Mouse (Mus musculus) forebrain, embryonic 12.5 days (tissue): ENCODE results near the gene Krtap3-3. TPM values are rescaled to one million over a fixed set of nuclear protein-coding genes. Genes with fewer than 3 reads are reported as not detected.
"Not testable (repeated sequence)": the region's sequence is repeated elsewhere in the genome, so short reads cannot be mapped to it uniquely, and the experiment has no call there.

Experiments
- ATAC-seq: fragments of 200-750 bp; cut with Nextera tagmentation; 2 replicates; pipeline ENCODE4 v1.8.0; 2017; ENCODE audit warnings: moderate TSS enrichment; ENCODE audit not compliant: low FRiP score
- H3K27ac ChIP-seq: fragments of 300-500 bp; sonication (generic); 2 replicates; pipeline ENCODE4 v1.5.1; 2016; ENCODE audit warnings: mild to moderate bottlenecking
- H3K27me3 ChIP-seq: fragments of 300-500 bp; sonication (generic); 2 replicates; pipeline ENCODE4 v1.6.1; 2016; ENCODE audit warnings: mild to moderate bottlenecking
- H3K36me3 ChIP-seq: fragments of 300-500 bp; sonication (generic); replicated peaks from 2 replicates; pipeline ENCODE4 v1.6.1; 2016; ENCODE audit warnings: mild to moderate bottlenecking
- H3K4me1 ChIP-seq: fragments of 300-500 bp; sonication (generic); 2 replicates; pipeline ENCODE4 v1.6.1; 2016
- H3K4me2 ChIP-seq: fragments of 300-500 bp; sonication (generic); 2 replicates; pipeline ENCODE4 v1.6.1; 2016; ENCODE audit warnings: mild to moderate bottlenecking, moderate library complexity
- H3K4me3 ChIP-seq: fragments of 300-500 bp; sonication (generic); replicated peaks from 2 replicates; pipeline ENCODE4 v1.5.1; 2016; ENCODE audit warnings: mild to moderate bottlenecking
- H3K9ac ChIP-seq: fragments of 300-500 bp; sonication (generic); 2 replicates; pipeline ENCODE4 v1.6.1; 2016; ENCODE audit warnings: mild to moderate bottlenecking
- H3K9me3 ChIP-seq: fragments of 300-500 bp; sonication (generic); 2 replicates; pipeline ENCODE4 v1.6.1; 2016
- WGBS: fragments of 180-500 bp; shearing (Covaris S2); methylation state at CpG from one replicate; pipeline ENCODE4 v1.1.7; 2016; 5-methylcytosine and 5-hydroxymethylcytosine counted together
- polyA plus RNA-seq: library from polyadenylated mRNA; unstranded; fragments of >200 nt; fragmentation: Nextera tagmentation; extraction: Ambion mirVana; gene quantifications from 2 replicates; pipeline ENCODE4 v1.2.1, GENCODE M21; 2016

Gene Krtap3-3
- polyA plus RNA-seq: not detected in 2 replicates

DNA sequence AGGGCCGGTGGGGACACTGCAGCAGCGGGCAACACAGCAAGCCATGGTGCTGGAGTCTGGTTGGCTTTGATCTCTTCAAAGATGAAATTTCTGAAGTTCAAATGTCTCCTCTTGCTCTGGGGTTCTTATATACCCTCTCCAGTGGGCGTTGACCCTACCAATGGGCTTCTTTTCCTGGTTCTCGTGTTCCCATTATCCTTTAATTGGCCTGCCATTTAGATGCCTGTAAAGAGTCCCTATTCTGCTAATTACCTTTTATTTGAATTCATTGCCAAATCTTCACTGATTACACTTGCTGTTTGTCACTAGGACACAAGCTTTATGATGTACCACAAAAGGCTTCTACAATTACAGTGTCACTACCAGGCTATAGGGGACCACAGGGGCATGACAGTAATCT is at the start of gene Krtap3-3:
TSS of gene Krtap3-3 (minus strand) at position 101 of the 400 bp plus-strand sequence.
- Histone ChIP-seq H3K4me3 (no peak within 1 kb of the TSS), H3K36me3 (no peaks in the 10 kb centered on the region), H3K9me3 (no peaks in the 10 kb centered on the region), H3K4me2 (no peak within 1 kb of the TSS), H3K27me3 (peaks cover 11% of the 10 kb centered on the region; the same call in 1 of the 2 replicates), H3K9ac (no peak within 1 kb of the TSS), H3K27ac (no peak within 1 kb of the TSS), H3K4me1 (no peaks in the 10 kb centered on the region)
- no peak for ATAC-seq
- WGBS: 64% methylated on average over 4 of the region's 4 CpGs

- H3K36me3 ChIP-seq, H3K9ac ChIP-seq, H3K4me3 ChIP-seq, H3K27me3 ChIP-seq, H3K4me1 ChIP-seq, H3K4me2 ChIP-seq, ATAC-seq, H3K27ac ChIP-seq, H3K9me3 ChIP-seq: not testable (repeated sequence)
- 84% methylated on average over 6 of the region's 6 CpGs for WGBS
Observed at GRCm38 (mm10) chr11:99597742-99598141, 47.1 kb upstream of the Krtap3-3 start, which contains the start of gene Krtap9-3. TSS of gene Krtap9-3 (minus strand) at chr11:99598105.

DNA sequence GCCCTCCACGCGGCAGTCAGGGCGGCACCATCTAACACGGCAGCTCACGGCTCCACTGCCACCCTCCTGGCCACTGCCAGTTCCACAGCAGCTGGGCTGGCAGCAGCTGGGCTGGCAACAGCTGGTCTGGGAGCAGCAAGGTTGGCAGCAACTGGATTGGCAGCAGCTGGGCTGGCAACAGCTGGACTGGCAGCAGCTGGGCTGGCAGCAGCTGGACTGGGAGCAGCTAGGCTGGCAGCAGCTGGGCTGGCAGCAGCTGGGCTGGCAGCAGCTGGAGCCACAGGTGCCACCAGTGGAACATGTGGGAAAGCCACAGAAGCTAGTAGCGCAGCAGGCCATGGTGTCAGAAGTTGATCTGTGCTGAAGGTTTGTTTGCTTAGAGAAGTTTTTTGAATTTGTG is 40.3 kb upstream of the Krtap3-3 start, which contains the start of gene Krtap1-3:
TSS of gene Krtap1-3 (minus strand) at position 359 of the 400 bp plus-strand sequence.
- no peaks in the 10 kb centered on the region for H3K36me3 ChIP-seq
- H3K9me3 ChIP-seq: no peaks in the 10 kb centered on the region
- H3K27me3 ChIP-seq: no peaks in the 10 kb centered on the region
- WGBS: 83% methylated on average over 6 of the region's 6 CpGs
- no peak within 1 kb of the TSS for H3K4me3 ChIP-seq
- H3K9ac ChIP-seq: no peak within 1 kb of the TSS
- H3K4me1 ChIP-seq: no peaks in the 10 kb centered on the region
- no peak within 1 kb of the TSS for H3K27ac ChIP-seq
- ATAC-seq: no peak
- no peak within 1 kb of the TSS for H3K4me2 ChIP-seq

DNA sequence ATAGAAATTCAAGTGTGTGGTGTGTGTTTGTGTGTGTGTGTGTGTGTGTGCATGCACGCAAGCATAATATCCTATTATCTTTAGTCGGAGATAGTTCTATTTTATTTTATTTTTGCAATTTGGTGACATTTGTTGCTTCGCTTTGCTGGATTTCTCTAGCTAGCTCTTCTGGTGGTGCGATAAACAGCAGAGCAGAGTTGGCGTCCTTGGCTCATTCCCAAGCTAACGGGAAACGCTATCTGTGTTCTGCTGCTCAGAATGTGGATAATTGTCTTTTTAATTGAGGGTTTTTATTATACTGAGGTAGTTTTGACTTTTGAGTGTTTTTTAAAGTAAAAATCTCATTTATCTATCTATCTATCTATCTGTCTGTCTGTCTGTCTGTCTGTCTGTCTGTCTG is 34.4 kb upstream of the Krtap3-3 start:
- WGBS: 95% methylated on average over 7 of the region's 7 CpGs
- H3K27ac ChIP-seq: no peak overlapping the region
- H3K27me3 ChIP-seq: no peaks in the 10 kb centered on the region; the same call in 1 of the 2 replicates
- H3K4me1 ChIP-seq: no peaks in the 10 kb centered on the region
- no peak overlapping the region for H3K4me3 ChIP-seq
- no peak overlapping the region for H3K4me2 ChIP-seq
- no peak overlapping the region for H3K9ac ChIP-seq
- ATAC-seq: no peak
- no peaks in the 10 kb centered on the region for H3K36me3 ChIP-seq
- H3K9me3 ChIP-seq: no peaks in the 10 kb centered on the region

GRCm38 (mm10) chr11:99583245-99583704 is 32.6 kb upstream of the Krtap3-3 start, which contains the start of gene Krtap1-4:
TSS of gene Krtap1-4 (minus strand) at chr11:99583654.
- whole genome bisulfite sequencing: 85% methylated on average over 5 of the region's 5 CpGs
- H3K9me3 ChIP-seq: no peaks in the 10 kb centered on the region
- H3K4me2 ChIP-seq: no peak within 1 kb of the TSS
- no peaks in the 10 kb centered on the region for H3K4me1 ChIP-seq
- H3K9ac ChIP-seq: no peak within 1 kb of the TSS
- H3K27me3 ChIP-seq: no peaks in the 10 kb centered on the region; the same call in 1 of the 2 replicates
- H3K36me3 ChIP-seq: no peaks in the 10 kb centered on the region
- H3K27ac ChIP-seq: no peak within 1 kb of the TSS
- no peak for ATAC-seq
- no peak within 1 kb of the TSS for H3K4me3 ChIP-seq

- no peak overlapping the region for H3K4me2 ChIP-seq
- 79% methylated on average over 6 of the region's 6 CpGs for WGBS
- H3K4me3 ChIP-seq: no peak overlapping the region
- H3K27ac ChIP-seq: no peak overlapping the region
- ATAC-seq: no peak
- no peaks in the 10 kb centered on the region; the same call in 1 of the 2 replicates for H3K27me3 ChIP-seq
- H3K9me3 ChIP-seq: no peaks in the 10 kb centered on the region
- H3K36me3 ChIP-seq: no peaks in the 10 kb centered on the region
- H3K9ac ChIP-seq: no peak overlapping the region
- H3K4me1 ChIP-seq: no peaks in the 10 kb centered on the region
Observed at GRCm38 (mm10) chr11:99581564-99581963, 30.9 kb upstream of the Krtap3-3 start.

GRCm38 (mm10) chr11:99581051-99581450 is 30.4 kb upstream of the Krtap3-3 start:
- Histone ChIP-seq H3K9ac (no peak overlapping the region), H3K4me1 (no peaks in the 10 kb centered on the region), H3K4me2 (no peak overlapping the region), H3K36me3 (no peaks in the 10 kb centered on the region), H3K27me3 (no peaks in the 10 kb centered on the region; the same call in 1 of the 2 replicates), H3K4me3 (no peak overlapping the region), H3K27ac (no peak overlapping the region), H3K9me3 (no peaks in the 10 kb centered on the region)
- 93% methylated on average over 5 of the region's 5 CpGs for WGBS
- no peak for ATAC-seq

DNA sequence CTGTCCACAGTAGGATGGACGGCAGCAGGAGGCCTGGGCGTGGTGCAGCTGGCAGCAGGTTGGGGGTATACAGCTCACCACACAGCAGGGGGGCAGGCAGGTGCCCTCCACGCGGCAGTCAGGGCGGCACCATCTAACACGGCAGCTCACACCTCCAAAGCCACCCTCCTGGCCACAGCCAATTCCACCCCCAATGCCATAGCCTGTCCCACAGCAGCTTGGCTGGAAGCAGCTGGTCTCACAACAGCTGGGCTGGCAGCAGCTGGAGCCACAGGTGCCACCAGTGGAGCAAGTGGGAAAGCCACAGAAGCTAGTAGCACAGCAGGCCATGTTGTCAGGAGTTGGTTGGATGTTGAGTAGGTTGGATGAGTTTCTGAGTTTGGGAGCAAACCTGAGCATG is 30.0 kb upstream of the Krtap3-3 start, which contains the start of gene Krtap1-5:
TSS of gene Krtap1-5 (minus strand) at position 381 of the 400 bp plus-strand sequence.
- Histone ChIP-seq H3K4me2 (no peak within 1 kb of the TSS), H3K27me3 (no peaks in the 10 kb centered on the region; the same call in 1 of the 2 replicates), H3K9ac (no peak within 1 kb of the TSS), H3K27ac (no peak within 1 kb of the TSS), H3K36me3 (no peaks in the 10 kb centered on the region), H3K9me3 (no peaks in the 10 kb centered on the region), H3K4me3 (no peak within 1 kb of the TSS), H3K4me1 (no peaks in the 10 kb centered on the region)
- ATAC-seq: no peak
- 87% methylated on average over 6 of the region's 6 CpGs for WGBS

DNA sequence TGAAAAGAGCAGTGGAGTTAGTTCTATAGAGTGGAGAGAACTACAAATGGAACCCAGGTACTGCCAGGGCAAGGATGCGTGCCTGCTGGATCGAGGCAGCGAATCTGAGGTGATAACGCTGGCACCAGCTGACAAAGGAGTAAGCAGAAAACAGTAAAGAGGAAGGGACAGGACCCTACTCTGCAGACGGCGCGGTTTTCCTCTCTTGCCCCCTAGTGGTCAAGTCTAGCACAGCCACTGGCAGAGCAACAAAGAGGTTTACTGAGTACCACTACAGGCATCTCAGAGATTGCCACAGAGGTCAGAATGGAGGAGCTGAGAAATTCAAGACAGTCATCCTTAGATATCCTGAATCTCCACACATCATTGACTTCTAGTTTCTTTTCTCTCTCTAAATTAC is 23.4 kb upstream of the Krtap3-3 start:
- Histone ChIP-seq H3K4me2 (peak overlapping the region; percentile 45), H3K9ac (no peak overlapping the region), H3K27me3 (no peaks in the 10 kb centered on the region), H3K4me1 (no peaks in the 10 kb centered on the region), H3K4me3 (no peak overlapping the region), H3K36me3 (no peaks in the 10 kb centered on the region), H3K27ac (no peak overlapping the region), H3K9me3 (no peaks in the 10 kb centered on the region)
- 0% methylated on average over 7 of the region's 7 CpGs for WGBS
- ATAC-seq: peak; percentile 81; the same call in 1 of the 2 replicates

GRCm38 (mm10) chr11:99573164-99573563 is 22.5 kb upstream of the Krtap3-3 start:
- H3K4me1 ChIP-seq: no peaks in the 10 kb centered on the region
- ATAC-seq: no peak
- no peaks in the 10 kb centered on the region for H3K9me3 ChIP-seq
- no peaks in the 10 kb centered on the region for H3K36me3 ChIP-seq
- no peak overlapping the region for H3K27ac ChIP-seq
- WGBS: 19% methylated on average over 4 of the region's 4 CpGs
- H3K27me3 ChIP-seq: no peaks in the 10 kb centered on the region
- no peak overlapping the region for H3K4me2 ChIP-seq
- H3K9ac ChIP-seq: no peak overlapping the region
- no peak overlapping the region for H3K4me3 ChIP-seq

DNA sequence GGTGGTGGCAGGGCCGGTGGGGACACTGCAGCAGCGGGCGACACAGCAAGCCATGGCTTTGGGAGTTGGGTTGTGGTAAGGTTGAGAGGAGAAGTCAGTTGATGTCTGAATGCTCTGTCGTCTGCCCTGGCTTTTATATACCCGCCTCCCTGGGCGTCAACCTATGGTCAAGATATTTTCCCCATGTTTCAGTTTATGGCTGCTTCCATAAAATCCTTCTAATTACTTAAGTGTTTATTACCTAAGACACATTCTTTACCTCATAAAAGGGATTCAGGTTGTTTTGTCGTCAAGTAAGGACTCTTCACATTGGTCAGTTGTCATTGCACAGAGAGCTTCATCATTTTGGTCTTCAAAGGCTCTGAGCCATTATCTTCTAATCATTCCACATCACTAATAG is 15.9 kb upstream of the Krtap3-3 start, which contains the start of gene Krtap3-1:
TSS of gene Krtap3-1 (minus strand) at position 101 of the 400 bp plus-strand sequence.
- Histone ChIP-seq H3K4me1 (no peaks in the 10 kb centered on the region), H3K27ac (no peak within 1 kb of the TSS), H3K36me3 (no peaks in the 10 kb centered on the region), H3K9ac (no peak within 1 kb of the TSS), H3K4me2 (no peak within 1 kb of the TSS), H3K9me3 (no peaks in the 10 kb centered on the region), H3K4me3 (no peak within 1 kb of the TSS), H3K27me3 (no peaks in the 10 kb centered on the region)
- WGBS: 87% methylated on average over 7 of the region's 7 CpGs
- ATAC-seq: no peak

DNA sequence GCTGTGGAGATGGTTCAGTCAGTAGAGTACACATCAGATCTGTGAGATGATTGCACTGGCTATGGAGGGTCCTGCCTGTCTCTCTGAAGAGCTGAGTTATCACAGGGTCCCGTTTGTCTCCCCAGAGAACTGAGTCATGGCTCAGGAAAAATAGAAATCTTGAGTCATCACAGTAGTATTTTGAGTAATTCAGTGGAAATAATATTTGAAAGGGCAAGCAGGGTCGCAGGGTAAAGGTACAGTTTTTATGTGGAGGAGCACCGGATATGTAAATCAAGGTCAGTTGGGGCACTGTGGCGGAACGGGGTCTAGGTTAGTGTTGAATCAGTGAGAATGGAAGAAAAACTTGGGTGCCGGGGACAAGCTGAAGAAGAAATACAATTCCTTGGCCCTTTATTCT is 11.9 kb upstream of the Krtap3-3 start:
- Histone ChIP-seq H3K9me3 (no peaks in the 10 kb centered on the region), H3K27ac (no peak overlapping the region), H3K36me3 (no peaks in the 10 kb centered on the region), H3K27me3 (no peaks in the 10 kb centered on the region), H3K9ac (no peak overlapping the region), H3K4me3 (no peak overlapping the region), H3K4me2 (no peak overlapping the region), H3K4me1 (no peaks in the 10 kb centered on the region)
- WGBS: 82% methylated on average over 6 of the region's 6 CpGs
- ATAC-seq: no peak

DNA sequence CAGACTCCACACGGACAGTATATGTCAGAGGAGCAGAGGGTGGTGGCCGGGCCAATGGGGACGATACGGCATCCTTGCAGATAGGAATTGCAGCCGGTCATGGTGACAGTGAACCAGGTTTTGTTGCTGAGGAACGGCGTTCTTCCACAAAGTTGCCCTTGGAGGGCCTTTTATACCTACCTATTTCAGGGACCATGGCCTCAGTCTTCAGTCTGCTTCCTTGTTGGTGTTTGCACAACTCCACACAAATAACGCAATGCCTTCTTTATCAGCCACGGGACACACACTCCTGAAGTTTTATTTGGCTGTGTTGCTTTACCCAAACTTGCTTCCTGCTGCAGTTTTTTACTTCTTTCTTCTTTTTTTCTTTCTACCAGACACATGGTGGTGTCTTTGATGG is 8.7 kb upstream of the Krtap3-3 start, which contains the start of gene Gm11939:
TSS of gene Gm11939 (minus strand) at position 101 of the 400 bp plus-strand sequence.
- Histone ChIP-seq H3K4me3 (no peak within 1 kb of the TSS), H3K9ac (no peak within 1 kb of the TSS), H3K4me1 (no peaks in the 10 kb centered on the region), H3K36me3 (no peaks in the 10 kb centered on the region), H3K27me3 (no peaks in the 10 kb centered on the region), H3K4me2 (no peak within 1 kb of the TSS), H3K27ac (no peak within 1 kb of the TSS), H3K9me3 (no peaks in the 10 kb centered on the region)
- 92% methylated on average over 9 of the region's 9 CpGs for WGBS
- no peak for ATAC-seq
